Mouse (Mus musculus) liver, postnatal 0 days (tissue): ENCODE measurements around the gene Pnmt.

Source experiments
- CTCF ChIP-seq: sonication (generic); IDR thresholded peaks from 2 replicates; pipeline ENCODE4 v1.5.1; 2016; ENCODE audit warnings: antibody characterized with exemption, low read depth
- EP300 ChIP-seq: IDR thresholded peaks from 2 replicates; pipeline ENCODE4 v1.6.1; 2016; ENCODE audit warnings: antibody characterized with exemption, low read depth, mild to moderate bottlenecking

GRCm38 (mm10) chr11:98342000-98342945, 44.0 kb upstream of the Pnmt start:
- TF ChIP-seq CTCF = peak; percentile 100
- no peak for TF ChIP-seq EP300
